Mouse (Mus musculus): Measurements from ENCODE around the gene Apoe. TPM values are rescaled to one million over a fixed set of nuclear protein-coding genes. Genes with fewer than 3 reads are reported as not detected.
"Not testable (repeated sequence)": the region's sequence is repeated elsewhere in the genome, so short reads cannot be mapped to it uniquely, and the experiment has no call there.

The Apoe gene
- total and polyA plus RNA-seq, 3 experiments, result 6.2 to 16.7 (median 10.0) TPM

DNA sequence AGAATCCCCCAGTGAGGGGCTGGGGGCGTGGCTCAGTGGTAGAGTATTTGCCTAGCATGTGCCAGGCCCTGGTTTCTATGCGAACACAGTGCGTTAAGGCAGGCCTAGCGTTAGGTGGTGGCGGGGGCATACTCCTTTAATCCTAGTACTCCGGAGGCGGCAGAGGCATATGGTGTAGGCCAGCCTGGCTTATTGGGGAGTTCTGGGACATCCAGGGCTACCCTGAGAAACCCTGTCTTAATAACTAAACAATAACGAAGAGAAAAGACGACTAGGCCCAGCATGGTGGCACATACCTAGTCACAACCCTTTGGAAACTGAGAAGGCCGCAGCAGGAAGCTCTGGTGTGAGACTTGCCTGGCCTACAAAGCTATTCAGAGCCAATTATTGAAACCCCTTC is 10.9 kb downstream of the Apoe start:
- H3K27ac ChIP-seq (ENCODE audit: insufficient read depth, low read depth), result no peak overlapping the region
- no peaks in the 10 kb centered on the region for H3K36me3 ChIP-seq (replicated peaks in 1 of 2; ENCODE audit: control insufficient read depth in 1 of 2, insufficient read depth in 1 of 2, low read length in 1 of 2)
- TF ChIP-seq GABPA (IDR thresholded peaks at IDR 0.05; ENCODE audit: insufficient replicate concordance, low read depth, low read length), result no peak
- TF ChIP-seq HCFC1 (IDR thresholded peaks at IDR 0.05; ENCODE audit: low read depth, low read length), result no peak
- no peak for TF ChIP-seq MAZ (IDR thresholded peaks at IDR 0.05; ENCODE audit: low read depth, low read length)
- no peak for TF ChIP-seq ZC3H11A (IDR thresholded peaks at IDR 0.05; ENCODE audit: low read depth, low read length)
- TF ChIP-seq NELFE (IDR thresholded peaks at IDR 0.05; ENCODE audit: low read depth, low read length), result no peak
- TF ChIP-seq EP300 (IDR thresholded peaks at IDR 0.05; ENCODE audit: low read length), result no peak
- TF ChIP-seq MAX (IDR thresholded peaks at IDR 0.05; ENCODE audit: low read length), result no peak
- TF ChIP-seq MEF2A (IDR thresholded peaks at IDR 0.05; ENCODE audit: borderline replicate concordance, low read depth, low read length), result no peak
- no peak for TF ChIP-seq CHD2 (IDR thresholded peaks at IDR 0.05; ENCODE audit: low read length)
- TF ChIP-seq USF1 (IDR thresholded peaks at IDR 0.05; ENCODE audit: low read depth, low read length), result no peak
- TF ChIP-seq ELF1 (IDR thresholded peaks at IDR 0.05; ENCODE audit: low read depth, low read length), result no peak
- no peak for TF ChIP-seq RAD21 (IDR thresholded peaks at IDR 0.05; ENCODE audit: low read depth, low read length)
- DNase-seq (ENCODE audit: extremely low read depth), result no peak
- H3K27me3 ChIP-seq (replicated peaks), result no peaks in the 10 kb centered on the region
- H3K4me2 ChIP-seq (ENCODE audit: insufficient read depth, low read depth, poor library complexity, severe bottlenecking), result no peak overlapping the region
- H3K4me1 ChIP-seq (ENCODE audit: control insufficient read depth in 1 of 2, insufficient read depth in 2 of 2), result peaks cover 0 to 18% of the 10 kb centered on the region in 2 experiments; a peak in 3 of 4 replicates
- H3K79me2 ChIP-seq (replicated peaks; ENCODE audit: control insufficient read depth, extremely low read depth, insufficient read depth, poor library complexity, severe bottlenecking), result no peaks in the 10 kb centered on the region
- in situ Hi-C loops (cut with MboI; ENCODE audit: low pct_ligation_motif_present, low pct_unique_long_range_greater_than_20kb, low sequenced_read_pairs) (no loop called here), dilution Hi-C loops (cut with MboI; ENCODE audit: extremely low pct_ligation_motif_present, extremely low pct_unique_long_range_greater_than_20kb, low sequenced_read_pairs) (no loop called here)
- no peak overlapping the region for H3K9ac ChIP-seq (ENCODE audit: insufficient read depth, low read depth)
- H3K9me3 ChIP-seq (replicated peaks; ENCODE audit: low read length), result no peaks in the 10 kb centered on the region
- no peak overlapping the region for H3K4me3 ChIP-seq (replicated peaks in 1 of 3; ENCODE audit: low read depth in 2 of 3, low read length in 2 of 3, poor library complexity in 1 of 3)

- H3K36me3 ChIP-seq (replicated peaks in 1 of 2; ENCODE audit: control insufficient read depth in 1 of 2, insufficient read depth in 1 of 2, low read length in 1 of 2); H3K9me3 ChIP-seq (replicated peaks; ENCODE audit: low read length); H3K9ac ChIP-seq (ENCODE audit: insufficient read depth, low read depth); H3K79me2 ChIP-seq (replicated peaks; ENCODE audit: control insufficient read depth, extremely low read depth, insufficient read depth, poor library complexity, severe bottlenecking); in situ Hi-C loops (cut with MboI; ENCODE audit: low pct_ligation_motif_present, low pct_unique_long_range_greater_than_20kb, low sequenced_read_pairs); H3K4me2 ChIP-seq (ENCODE audit: insufficient read depth, low read depth, poor library complexity, severe bottlenecking); DNase-seq (ENCODE audit: extremely low read depth); H3K27me3 ChIP-seq (replicated peaks); dilution Hi-C loops (cut with MboI; ENCODE audit: extremely low pct_ligation_motif_present, extremely low pct_unique_long_range_greater_than_20kb, low sequenced_read_pairs); H3K4me3 ChIP-seq (replicated peaks in 1 of 3; ENCODE audit: low read depth in 2 of 3, low read length in 2 of 3, poor library complexity in 1 of 3); H3K27ac ChIP-seq (ENCODE audit: insufficient read depth, low read depth): not testable (repeated sequence)
- TF ChIP-seq ZNF384 (IDR thresholded peaks at IDR 0.05; ENCODE audit: low read depth, low read length), result 0 out of 2 replicates have a peak, but pooled peaks have one; percentile 18
- H3K4me1 ChIP-seq (ENCODE audit: control insufficient read depth in 1 of 2, insufficient read depth in 2 of 2), result peaks cover 2 to 18% of the 10 kb centered on the region in 2 experiments; a peak in 3 of 4 replicates
Measured at GRCm38 (mm10) chr7:19686927-19687583, 11.9 kb downstream of the Apoe start.

DNA sequence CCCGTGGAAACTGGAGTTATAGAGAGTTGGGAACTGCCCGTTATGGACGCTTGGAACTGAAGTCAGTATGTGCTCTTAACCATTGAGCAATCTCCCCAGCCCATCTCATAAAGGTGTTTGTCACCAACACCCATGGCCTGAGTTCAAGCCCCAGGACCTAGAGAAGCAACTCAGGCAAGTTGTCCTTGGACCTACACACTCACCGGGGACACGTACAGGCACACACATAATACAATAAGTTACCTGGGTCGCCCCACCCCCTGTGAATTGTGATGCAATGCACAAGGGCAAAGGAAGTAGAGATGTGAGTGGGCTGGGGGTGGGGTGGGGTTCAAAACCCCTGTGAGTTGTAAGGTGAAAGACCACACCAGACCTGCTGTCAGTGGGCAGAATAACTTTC is 12.5 kb downstream of the Apoe start:
- Histone ChIP-seq H3K9ac (ENCODE audit: insufficient read depth, low read depth) (no peak overlapping the region), H3K27me3 (replicated peaks) (no peaks in the 10 kb centered on the region), H3K79me2 (replicated peaks; ENCODE audit: control insufficient read depth, extremely low read depth, insufficient read depth, poor library complexity, severe bottlenecking) (no peaks in the 10 kb centered on the region), H3K4me3 (replicated peaks in 1 of 3; ENCODE audit: low read depth in 2 of 3, low read length in 2 of 3, poor library complexity in 1 of 3) (no peak overlapping the region), H3K36me3 (replicated peaks in 1 of 2; ENCODE audit: control insufficient read depth in 1 of 2, insufficient read depth in 1 of 2, low read length in 1 of 2) (no peaks in the 10 kb centered on the region), H3K4me1 (ENCODE audit: control insufficient read depth in 1 of 2, insufficient read depth in 2 of 2) (peaks cover 2 to 18% of the 10 kb centered on the region in 2 experiments; a peak in 3 of 4 replicates), H3K4me2 (ENCODE audit: insufficient read depth, low read depth, poor library complexity, severe bottlenecking) (no peak overlapping the region), H3K9me3 (replicated peaks; ENCODE audit: low read length) (no peaks in the 10 kb centered on the region), H3K27ac (ENCODE audit: insufficient read depth, low read depth) (no peak overlapping the region)
- dilution Hi-C loops (cut with MboI; ENCODE audit: extremely low pct_ligation_motif_present, extremely low pct_unique_long_range_greater_than_20kb, low sequenced_read_pairs) (no loop called here), in situ Hi-C loops (cut with MboI; ENCODE audit: low pct_ligation_motif_present, low pct_unique_long_range_greater_than_20kb, low sequenced_read_pairs) (no loop called here)
- TF ChIP-seq ZNF384 (IDR thresholded peaks at IDR 0.05; ENCODE audit: low read depth, low read length), result no peak
- TF ChIP-seq MAFK (IDR thresholded peaks at IDR 0.05; ENCODE audit: insufficient replicate concordance, low read length), result no peak
- no peak for DNase-seq (ENCODE audit: extremely low read depth)
